In the genomic region with DNA sequence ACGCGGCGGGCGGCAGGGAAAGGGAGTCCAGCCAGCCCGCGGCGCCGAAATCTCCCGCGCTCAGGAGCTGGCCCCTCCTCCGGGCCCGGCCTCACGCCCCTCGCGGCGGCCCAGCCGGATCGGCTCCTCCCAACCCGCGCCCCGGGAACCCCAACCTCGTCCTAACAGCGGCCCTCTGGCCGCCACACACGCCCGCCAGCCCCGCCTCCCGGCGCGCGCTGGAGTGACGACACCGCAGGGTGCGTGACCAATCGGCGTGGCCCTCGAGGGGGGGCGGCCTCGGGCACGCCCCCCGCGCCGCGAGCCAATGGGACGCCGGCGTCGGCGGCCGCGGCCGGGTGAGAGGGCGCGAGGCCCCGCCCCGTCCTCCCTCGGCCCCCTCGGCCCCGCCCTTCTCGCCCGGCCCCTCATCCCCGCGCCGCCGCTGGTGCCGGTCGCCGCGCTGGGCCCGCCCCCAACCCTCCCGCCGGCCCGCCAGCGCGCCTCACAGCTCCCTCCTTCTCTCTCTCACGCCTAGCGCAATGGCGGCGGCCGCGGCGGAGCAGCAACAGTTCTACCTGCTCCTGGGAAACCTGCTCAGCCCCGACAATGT, we compare ENCODE assay signal across 8 mouse cellular contexts. TPM values are rescaled to one million over a fixed set of nuclear protein-coding genes. Genes with fewer than 3 reads are reported as not detected.
DNase-seq lines count a peak whose midpoint lies in the region; ATAC-seq and TF ChIP-seq lines count a peak whose summit lies in the region.

A gene (plus strand): TSS at position 492 of the 592 bp plus-strand sequence.

- H3K9ac ChIP-seq in heart, embryonic 11.5 days (ENCODE audit: low read depth, low read length), result peak within 1 kb of the TSS; percentile 90
- peak within 1 kb of the TSS; percentile 88 for H3K9ac ChIP-seq in kidney, embryonic 16.5 days (replicated peaks; ENCODE audit: low read length)
- peak within 1 kb of the TSS; percentile 96 for H3K9ac ChIP-seq in liver, adult 2 months (ENCODE audit: low read depth, low read length)

- peak; percentile 96 for ATAC-seq in erythroblast, adult 5-6 weeks (replicated peaks; ENCODE audit: low FRiP score, poor library complexity, severe bottlenecking)
- peak; percentile 98 for ATAC-seq in heart, embryonic 11.5 days (replicated peaks; ENCODE audit: insufficient number of reproducible peaks, low FRiP score, low TSS enrichment)
- peak; percentile 98 for ATAC-seq in kidney, embryonic 16.5 days (ENCODE audit: low FRiP score, low TSS enrichment)

- peak within 1 kb of the TSS; percentile 99 for H3ac ChIP-seq in myocyte (ENCODE audit: control insufficient read depth, insufficient read length)

- H3K27me3 ChIP-seq in heart, embryonic 11.5 days (ENCODE audit: control insufficient read depth, insufficient read depth, low read length), result no peaks in the 10 kb centered on the region
- no peaks in the 10 kb centered on the region for H3K27me3 ChIP-seq in kidney, embryonic 16.5 days (ENCODE audit: insufficient read depth, low read length)
- H3K27me3 ChIP-seq in liver, adult 2 months (ENCODE audit: control insufficient read depth, insufficient read depth, low read length), result no peaks in the 10 kb centered on the region
- H3K27me3 ChIP-seq in myocyte (ENCODE audit: control insufficient read depth, insufficient read depth, insufficient read length), result no peaks in the 10 kb centered on the region
- no peaks in the 10 kb centered on the region for H3K27me3 ChIP-seq in splenic B cell, adult 2 months (ENCODE audit: control insufficient read depth, insufficient read depth, low read length, poor library complexity, severe bottlenecking)

- H3K36me3 ChIP-seq in heart, embryonic 11.5 days (ENCODE audit: control insufficient read depth, insufficient read depth, low read length), result no peaks in the 10 kb centered on the region
- no peaks in the 10 kb centered on the region for H3K36me3 ChIP-seq in kidney, embryonic 16.5 days (ENCODE audit: insufficient read depth, low read length)
- no peaks in the 10 kb centered on the region for H3K36me3 ChIP-seq in liver, adult 2 months (ENCODE audit: control insufficient read depth, insufficient read depth, low read length)
- no peaks in the 10 kb centered on the region for H3K36me3 ChIP-seq in myocyte (ENCODE audit: control insufficient read depth, insufficient read depth)
- no peaks in the 10 kb centered on the region; the same call in 1 of the 2 replicates for H3K36me3 ChIP-seq in splenic B cell, adult 2 months (ENCODE audit: control insufficient read depth, insufficient read depth, low read length, poor library complexity, severe bottlenecking)

- no peaks in the 10 kb centered on the region for H3K9me3 ChIP-seq in heart, embryonic 11.5 days (replicated peaks; ENCODE audit: control insufficient read depth, low read length)
- no peaks in the 10 kb centered on the region for H3K9me3 ChIP-seq in kidney, embryonic 16.5 days (ENCODE audit: low read length)

- peaks cover 10% of the 10 kb centered on the region; the same call in 1 of the 2 replicates for H3K79me2 ChIP-seq in liver, adult 2 months (ENCODE audit: control insufficient read depth, insufficient read depth, low read length)
- H3K79me2 ChIP-seq in myocyte (ENCODE audit: control insufficient read depth, insufficient read depth), result peaks cover 44% of the 10 kb centered on the region

- DNase-seq in B cell, adult 2 months, result peak; percentile 95 to 96
- peak; percentile 97 for DNase-seq in brain, adult 2 months (ENCODE audit: low read depth, low spot score)
- peak; percentile 77 for DNase-seq in liver, adult 2 months (ENCODE audit: extremely low read depth, low read depth, low spot score)
- DNase-seq in splenic B cell, adult 2 months (ENCODE audit: low read depth, low spot score), result peak; percentile 96

- peak within 1 kb of the TSS; percentile 90 for H3K4me3 ChIP-seq in heart, embryonic 11.5 days (ENCODE audit: low read depth, low read length)
- H3K4me3 ChIP-seq in kidney, embryonic 16.5 days (ENCODE audit: low read length), result peak within 1 kb of the TSS; percentile 87
- H3K4me3 ChIP-seq in liver, adult 2 months (ENCODE audit: insufficient read depth, low read depth, low read length), result peak within 1 kb of the TSS; percentile 98
- peak within 1 kb of the TSS; percentile 69 for H3K4me3 ChIP-seq in myocyte

- under 1% methylated on average over 59 of the region's 83 CpGs for WGBS in heart, embryonic 11.5 days (ENCODE audit: insufficient replicate concordance)
- 0% methylated on average over 27 of the region's 83 CpGs for WGBS in kidney, embryonic 16.5 days
- WGBS in liver, adult 2 months, result 1% methylated on average over 62 of the region's 83 CpGs

- TF ChIP-seq POLR2A in liver, adult 2 months (IDR thresholded peaks at IDR 0.05; ENCODE audit: extremely low read depth, insufficient read depth, low read length), result peak; percentile 46; the same call in 1 of the 2 replicates
- peak; percentile 66 for TF ChIP-seq POLR2A in myocyte (IDR thresholded peaks at IDR 0.05; ENCODE audit: insufficient read length, low read depth)

- peaks cover 9% of the 10 kb centered on the region for H3K4me1 ChIP-seq in heart, embryonic 11.5 days (ENCODE audit: control insufficient read depth, insufficient read depth, low read length)
- peaks cover 13% of the 10 kb centered on the region for H3K4me1 ChIP-seq in kidney, embryonic 16.5 days (ENCODE audit: insufficient read depth, low read length)
- peaks cover 17% of the 10 kb centered on the region for H3K4me1 ChIP-seq in liver, adult 2 months (ENCODE audit: control insufficient read depth, insufficient read depth, low read length)

- peak within 1 kb of the TSS; percentile 94 for H3K27ac ChIP-seq in heart, embryonic 11.5 days (ENCODE audit: low read depth, low read length)
- peak within 1 kb of the TSS; percentile 94 for H3K27ac ChIP-seq in kidney, embryonic 16.5 days (ENCODE audit: low read length)
- peak within 1 kb of the TSS; percentile 94 for H3K27ac ChIP-seq in liver, adult 2 months (replicated peaks; ENCODE audit: insufficient read depth, low read depth, low read length)

- TF ChIP-seq CTCF in liver, adult 2 months (IDR thresholded peaks at IDR 0.05; ENCODE audit: low read depth, low read length), result no peak

- peak within 1 kb of the TSS; percentile 97 for H3K4me2 ChIP-seq in heart, embryonic 11.5 days
- peak within 1 kb of the TSS; percentile 94 for H3K4me2 ChIP-seq in kidney, embryonic 16.5 days (replicated peaks; ENCODE audit: low read depth, low read length)
- H3K4me2 ChIP-seq in myocyte (ENCODE audit: low read depth), result peak within 1 kb of the TSS; percentile 93

TF ChIP-seq in myocyte, 11 proteins besides CTCF, POLR2A, EP300 and RAD21:
- TF ChIP-seq TCF12 (IDR thresholded peaks at IDR 0.05; ENCODE audit: insufficient read depth, poor library complexity, severe bottlenecking) (no peak), MAX (IDR thresholded peaks at IDR 0.05; ENCODE audit: low read depth) (no peak), REST (IDR thresholded peaks at IDR 0.05; ENCODE audit: insufficient read depth, insufficient read length) (no peak), E2F4 (IDR thresholded peaks at IDR 0.05; ENCODE audit: insufficient read depth) (peak; percentile 60), TCF3 (IDR thresholded peaks at IDR 0.05; ENCODE audit: insufficient read length, low read depth) (no peak), MYOG (IDR thresholded peaks at IDR 0.05; ENCODE audit: control insufficient read depth in 1 of 3, insufficient read depth in 1 of 3, insufficient read length in 2 of 3, low read depth in 2 of 3) (no peak), SRF (IDR thresholded peaks at IDR 0.05; ENCODE audit: control insufficient read depth, insufficient read length, low read depth) (peak; percentile 56), POLR2AphosphoS2 (IDR thresholded peaks at IDR 0.05; ENCODE audit: insufficient read length, low read depth) (peak; percentile 56), MYOD1 (IDR thresholded peaks at IDR 0.05; ENCODE audit: control insufficient read depth in 1 of 3, insufficient read length in 2 of 3, low read depth in 2 of 3) (no peak)

RNA-seq across cellular contexts. Expression of the gene that starts here (rescaled TPM):
- 27.8 and 31.3 TPM in 2 replicates for total RNA-seq in erythroblast, adult 5-6 weeks (2015; ENCODE audit: low replicate concordance)
- 28.0 and 41.3 TPM in 2 replicates for total RNA-seq in erythroblast, adult 5-6 weeks (2017; ENCODE audit: low replicate concordance)
- polyA plus RNA-seq in heart, embryonic 11.5 days (2014; fragmentation: Nextera tagmentation; extraction: Ambion mirVana), result 105 and 116 TPM in 2 replicates
- polyA plus RNA-seq in kidney, embryonic 16.5 days (2015; fragmentation: Nextera tagmentation; extraction: Ambion mirVana), result 96.3 and 103 TPM in 2 replicates
- total RNA-seq in liver, adult 2 months (2014; rRNA removed), result 32.4 TPM in 2 replicates
- polyA plus RNA-seq in liver, adult 2 months (2012; rRNA removed), result 8.1 and 8.6 TPM in 2 replicates
- 75.7 TPM for polyA plus RNA-seq in myocyte (2012; fragmentation: generic; extraction: Trizol)

Comparison
In these comparisons a context has a peak if more than half of its experiments do, and no peak if none do; other contexts are left out.
1. Peak in every context shown above with its lines: DNase-seq, ATAC-seq, H3K4me3 ChIP-seq and H3K27ac ChIP-seq.